Mouse (Mus musculus): ENCODE measurements around the gene Rabep2.

The Rabep2 gene

GRCm38 (mm10) chr7:126428631-126429502, at the start of gene Rabep2:
Gene Rabep2, plus strand, starts transcription at chr7:126428759.
- under 1% methylated on average over 81 of the region's 82 CpGs for WGBS

GRCm38 (mm10) chr7:126383565-126383964, 45.0 kb upstream of the Rabep2 start:
- WGBS = 75% methylated on average over 5 of the region's 5 CpGs

- WGBS = 100% methylated on average over 1 of the region's 1 CpGs
Measured at GRCm38 (mm10) chr7:126388185-126388584, 40.4 kb upstream of the Rabep2 start.

- WGBS = 91% methylated on average over 7 of the region's 7 CpGs
Measured at GRCm38 (mm10) chr7:126392086-126392884, 36.3 kb upstream of the Rabep2 start.

GRCm38 (mm10) chr7:126396298-126397119, 32.0 kb upstream of the Rabep2 start, which contains the start of gene Nfatc2ip:
Gene Nfatc2ip, minus strand, starts transcription at chr7:126396737.
- WGBS = under 1% methylated on average over 59 of the region's 59 CpGs

GRCm38 (mm10) chr7:126397221-126397620, 31.3 kb upstream of the Rabep2 start:
- WGBS = 56% methylated on average over 6 of the region's 6 CpGs

- WGBS = 95% methylated on average over 4 of the region's 4 CpGs
Measured at GRCm38 (mm10) chr7:126397822-126398221, 30.7 kb upstream of the Rabep2 start.

GRCm38 (mm10) chr7:126399548-126399947, 29.0 kb upstream of the Rabep2 start:
- 11% methylated on average over 5 of the region's 5 CpGs for WGBS

GRCm38 (mm10) chr7:126402518-126402917, 26.0 kb upstream of the Rabep2 start:
- 77% methylated on average over 8 of the region's 8 CpGs for WGBS

GRCm38 (mm10) chr7:126408686-126409085, 19.9 kb upstream of the Rabep2 start:
- 88% methylated on average over 2 of the region's 2 CpGs for WGBS

- WGBS = 91% methylated on average over 4 of the region's 4 CpGs
Measured at GRCm38 (mm10) chr7:126411061-126411460, 17.5 kb upstream of the Rabep2 start.

- 93% methylated on average over 6 of the region's 6 CpGs for WGBS
Measured at GRCm38 (mm10) chr7:126414725-126415124, 13.8 kb upstream of the Rabep2 start, which contains the start of gene Cd19. Gene Cd19, minus strand, starts transcription at chr7:126414889.

GRCm38 (mm10) chr7:126416615-126417014, 11.9 kb upstream of the Rabep2 start:
- 71% methylated on average over 2 of the region's 2 CpGs for WGBS

- WGBS = 58% methylated on average over 8 of the region's 8 CpGs
Measured at GRCm38 (mm10) chr7:126417045-126417444, 11.5 kb upstream of the Rabep2 start.

- 85% methylated on average over 4 of the region's 4 CpGs for WGBS
Measured at GRCm38 (mm10) chr7:126417606-126418005, 11.0 kb upstream of the Rabep2 start.

GRCm38 (mm10) chr7:126418496-126418895, 10.1 kb upstream of the Rabep2 start:
- WGBS = 63% methylated on average over 3 of the region's 3 CpGs

GRCm38 (mm10) chr7:126421756-126422155, 6.8 kb upstream of the Rabep2 start:
- WGBS = 89% methylated on average over 5 of the region's 5 CpGs

GRCm38 (mm10) chr7:126424161-126424560, 4.4 kb upstream of the Rabep2 start:
- WGBS = 77% methylated on average over 6 of the region's 6 CpGs

GRCm38 (mm10) chr7:126427323-126427860, 1.2 kb upstream of the Rabep2 start:
- 63% methylated on average over 13 of the region's 13 CpGs for WGBS

GRCm38 (mm10) chr7:126428154-126428553, 405 bp upstream of the Rabep2 start:
- WGBS = 29% methylated on average over 4 of the region's 4 CpGs

- 26% methylated on average over 15 of the region's 15 CpGs for WGBS
Measured at GRCm38 (mm10) chr7:126429503-126429898, 942 bp downstream of the Rabep2 start.
